Mouse (Mus musculus): Measurements from ENCODE around the gene Aqp5. TPM values are rescaled to one million over a fixed set of nuclear protein-coding genes. Genes with fewer than 3 reads are reported as not detected.

The Aqp5 gene
- polyA plus RNA-seq, 1 experiment from 2014 or later, result not detected

Other genes starting within 250 kb of the Aqp5 start
- 9.9 and 10.2 TPM in 2 replicates for gene Fmnl3, start 220.3 kb upstream of the Aqp5 start, polyA plus RNA-seq (2015; fragmentation: Nextera tagmentation; extraction: Ambion mirVana)
- 250 and 263 TPM in 2 replicates for gene Tmbim6, start 197.9 kb upstream of the Aqp5 start, polyA plus RNA-seq (2015; fragmentation: Nextera tagmentation; extraction: Ambion mirVana)
- 11.0 and 12.4 TPM in 2 replicates for gene Nckap5l, start 133.0 kb upstream of the Aqp5 start, polyA plus RNA-seq (2015; fragmentation: Nextera tagmentation; extraction: Ambion mirVana)
- 24.7 and 25.5 TPM in 2 replicates for gene Bcdin3d, start 116.1 kb upstream of the Aqp5 start, polyA plus RNA-seq (2015; fragmentation: Nextera tagmentation; extraction: Ambion mirVana)
- gene Faim2, start 62.6 kb upstream of the Aqp5 start, polyA plus RNA-seq (2015; fragmentation: Nextera tagmentation; extraction: Ambion mirVana), result 17.0 and 18.9 TPM in 2 replicates
- gene Aqp2, start 11.7 kb upstream of the Aqp5 start, polyA plus RNA-seq (2015; fragmentation: Nextera tagmentation; extraction: Ambion mirVana), result not detected in 2 replicates
- gene Aqp6, start 10.6 kb downstream of the Aqp5 start, polyA plus RNA-seq (2015; fragmentation: Nextera tagmentation; extraction: Ambion mirVana), result not detected in 2 replicates
- 113 and 118 TPM in 2 replicates for gene Racgap1, start 60.9 kb downstream of the Aqp5 start, polyA plus RNA-seq (2015; fragmentation: Nextera tagmentation; extraction: Ambion mirVana)
- gene Asic1, start 79.6 kb downstream of the Aqp5 start, polyA plus RNA-seq (2015; fragmentation: Nextera tagmentation; extraction: Ambion mirVana), result 26.0 and 30.4 TPM in 2 replicates
- gene Smarcd1, start 111.3 kb downstream of the Aqp5 start, polyA plus RNA-seq (2015; fragmentation: Nextera tagmentation; extraction: Ambion mirVana), result 121 and 124 TPM in 2 replicates
- not detected in 2 replicates for gene Gm17349, start 114.7 kb downstream of the Aqp5 start, polyA plus RNA-seq (2015; fragmentation: Nextera tagmentation; extraction: Ambion mirVana)
- 1.9 and 2.6 TPM in 2 replicates for gene Gpd1, start 126.7 kb downstream of the Aqp5 start, polyA plus RNA-seq (2015; fragmentation: Nextera tagmentation; extraction: Ambion mirVana)
- gene Cox14, start 134.8 kb downstream of the Aqp5 start, polyA plus RNA-seq (2015; fragmentation: Nextera tagmentation; extraction: Ambion mirVana), result 175 and 190 TPM in 2 replicates
- gene Cers5, start 182.1 kb downstream of the Aqp5 start, polyA plus RNA-seq (2015; fragmentation: Nextera tagmentation; extraction: Ambion mirVana), result 69.4 and 69.7 TPM in 2 replicates

All from forebrain, embryonic 15.5 days (tissue).